Mouse (Mus musculus) NIH3T3 (cell line): ENCODE results near the gene Wls.

ENCODE experiments used
- DNase-seq: peaks from one replicate; pipeline ENCODE4 v3.0.0-alpha.2; 2012; ENCODE audit warnings: low read depth

Gene Wls

DNA sequence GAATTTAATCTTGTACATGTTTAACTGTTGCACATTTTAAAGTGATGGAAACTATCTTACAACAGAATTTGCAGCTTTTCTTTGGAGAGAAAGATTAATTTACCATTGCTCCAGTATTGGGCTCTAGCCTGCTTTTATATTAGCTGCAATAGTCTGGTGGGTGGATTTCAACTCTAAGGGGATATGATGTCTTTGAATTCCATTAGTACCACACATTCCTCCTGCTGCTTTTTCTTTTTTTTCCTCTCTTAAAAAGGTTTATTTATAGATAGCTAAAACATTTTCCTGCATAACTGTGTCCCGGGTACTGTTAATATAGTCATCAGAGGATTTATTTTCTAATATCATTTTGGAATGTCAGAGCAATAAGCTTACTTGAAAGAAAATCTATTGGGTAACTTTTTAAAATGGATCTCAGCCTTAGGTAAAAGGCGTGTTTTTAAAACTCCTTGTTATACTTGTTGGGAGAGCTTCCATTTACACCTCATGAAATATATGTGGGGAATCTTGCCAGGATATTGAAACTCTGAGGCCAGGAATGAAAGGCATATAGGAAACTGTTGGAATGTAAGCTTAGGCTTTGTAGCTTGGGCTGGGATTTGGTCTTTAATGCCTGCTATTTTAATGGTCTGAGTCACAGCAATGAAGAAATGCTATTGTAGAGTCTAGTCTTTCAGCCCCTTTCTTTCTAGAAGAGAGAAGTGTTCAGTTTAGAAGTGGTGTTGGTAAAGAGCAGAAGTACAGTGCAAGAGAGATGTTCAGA lies 78.0 kb downstream of the Wls start:
- DNase-seq, result no peak
